Mouse (Mus musculus) thymus, adult 2 months (tissue): Measurements from ENCODE around the gene Rnf126. TPM values are rescaled to one million over a fixed set of nuclear protein-coding genes. Genes with fewer than 3 reads are reported as not detected.

Source experiments
- DNase-seq: peaks from one replicate; pipeline ENCODE4 v3.0.0; 2021
- H3K27ac ChIP-seq: fragments of 200-500 bp; 2 replicates; pipeline ENCODE4 v1.5.1; 2012; ENCODE audit warnings: low read length, control low read depth; ENCODE audit not compliant: control insufficient read depth, insufficient read depth
- H3K27me3 ChIP-seq: fragments of 200-500 bp; 2 replicates; pipeline ENCODE4 v1.6.1; 2012; ENCODE audit warnings: mild to moderate bottlenecking, low read length, moderate library complexity, mixed read lengths; ENCODE audit not compliant: control insufficient read depth, insufficient read depth
- H3K36me3 ChIP-seq: fragments of 200-500 bp; 2 replicates; pipeline ENCODE4 v1.6.1; 2012; ENCODE audit warnings: mild to moderate bottlenecking, low read length, moderate library complexity; ENCODE audit not compliant: control insufficient read depth, insufficient read depth
- H3K4me1 ChIP-seq: fragments of 200-500 bp; replicated peaks from 2 replicates; pipeline ENCODE4 v1.6.1; 2012; ENCODE audit warnings: low read length; ENCODE audit not compliant: control insufficient read depth, insufficient read depth
- H3K4me3 ChIP-seq: fragments of 200-500 bp; 2 replicates; pipeline ENCODE4 v1.5.1; 2012; ENCODE audit warnings: mild to moderate bottlenecking, low read length, control low read depth, moderate library complexity; ENCODE audit not compliant: control insufficient read depth, insufficient read depth
- CTCF ChIP-seq: fragments of 200-500 bp; IDR thresholded peaks from 2 replicates; pipeline ENCODE4 v1.5.1; 2012; ENCODE audit warnings: mild to moderate bottlenecking, control low read depth, low read length, moderate library complexity, borderline replicate concordance; ENCODE audit not compliant: control insufficient read depth, poor library complexity, insufficient read depth; ENCODE audit errors: extremely low read depth
- POLR2A ChIP-seq: fragments of 200-500 bp; IDR thresholded peaks from 2 replicates; pipeline ENCODE4 v1.6.1; 2012; ENCODE audit warnings: mild to moderate bottlenecking, low read length, control low read depth, moderate library complexity; ENCODE audit not compliant: control insufficient read depth, poor library complexity, insufficient read depth; ENCODE audit errors: extremely low read depth
- WGBS: fragments of 180-500 bp; shearing (Covaris S2); methylation state at CpG from one replicate; pipeline ENCODE4 v1.1.7; 2018; 5-methylcytosine and 5-hydroxymethylcytosine counted together
- polyA plus RNA-seq: library from polyadenylated mRNA; depleted of rRNA; stranded (reverse); fragments of >200 nt; gene quantifications from 2 replicates; pipeline ENCODE4 v1.2.3, GENCODE M21; 2012

The Rnf126 gene
- polyA plus RNA-seq, 1 experiment = 375 TPM

DNA sequence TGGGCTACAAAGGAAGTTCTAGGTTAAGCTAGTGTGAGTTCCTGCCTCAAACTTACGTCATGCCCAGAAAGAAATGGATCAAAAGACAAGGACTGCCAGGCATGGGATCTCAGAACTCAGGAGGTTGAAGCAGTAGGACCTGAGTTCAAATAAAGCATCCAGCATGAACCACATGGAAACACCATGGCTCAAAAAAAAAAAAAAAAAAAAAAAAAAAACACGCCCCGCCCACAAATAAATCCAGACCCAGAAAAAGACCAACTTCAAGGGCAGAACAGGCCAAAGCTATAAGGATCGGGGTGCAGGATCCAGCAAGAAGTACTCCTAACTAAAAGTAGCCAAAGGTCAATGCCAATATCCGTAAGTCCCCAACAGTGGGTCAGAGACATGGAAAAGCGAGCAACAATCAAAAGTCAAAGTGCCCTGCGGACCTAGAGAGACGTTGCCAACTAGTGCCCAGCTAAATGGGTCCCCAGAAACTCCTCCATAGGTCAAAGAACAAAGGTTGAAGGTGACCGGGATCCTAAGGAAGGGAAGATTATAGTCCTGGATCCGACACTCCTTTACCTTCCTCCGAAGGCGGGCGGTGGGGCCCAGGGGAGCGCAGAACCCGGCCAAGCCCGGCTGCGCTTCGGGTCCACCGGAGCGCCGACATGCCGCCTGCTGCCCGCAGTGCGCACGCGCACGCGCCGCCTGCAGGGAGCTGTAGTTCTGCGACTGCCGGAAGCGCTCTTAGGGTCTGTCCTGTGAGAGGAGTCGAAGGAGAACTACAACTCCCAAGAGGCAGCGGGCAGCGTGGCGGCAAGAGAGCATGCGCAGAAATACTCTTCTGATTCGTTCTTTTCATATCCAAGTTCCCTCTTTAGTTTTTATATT, 20.6 kb downstream of the Rnf126 start, which contains the start of gene Polrmt:
Gene Polrmt (minus strand): TSS at position 684 of the 876 bp plus-strand sequence.
- Histone ChIP-seq H3K27ac (no peak within 1 kb of the TSS), H3K4me3 (peak within 1 kb of the TSS; percentile 66), H3K27me3 (no peaks in the 10 kb centered on the region), H3K36me3 (peaks cover 12% of the 10 kb centered on the region; the same call in 1 of the 2 replicates), H3K4me1 (peaks cover 9% of the 10 kb centered on the region)
- WGBS = 2% methylated on average over 38 of the region's 38 CpGs
- peak; percentile 94 for DNase-seq
- TF ChIP-seq CTCF = peak; percentile 61; the same call in 1 of the 2 replicates
- TF ChIP-seq POLR2A = peak; percentile 79

GRCm38 (mm10) chr10:79745411-79745810, 21.3 kb downstream of the Rnf126 start:
- TF ChIP-seq POLR2A (no peak), CTCF (no peak)
- 97% methylated on average over 3 of the region's 3 CpGs for WGBS
- H3K4me3 ChIP-seq = no peak overlapping the region
- H3K27ac ChIP-seq = no peak overlapping the region
- H3K36me3 ChIP-seq = peaks cover 17% of the 10 kb centered on the region; the same call in 1 of the 2 replicates
- DNase-seq = no peak
- H3K27me3 ChIP-seq = no peaks in the 10 kb centered on the region
- peaks cover 9% of the 10 kb centered on the region for H3K4me1 ChIP-seq

GRCm38 (mm10) chr10:79743650-79744365, 22.9 kb downstream of the Rnf126 start:
- no peak overlapping the region for H3K27ac ChIP-seq
- TF ChIP-seq POLR2A (no peak), CTCF (no peak)
- H3K4me3 ChIP-seq = no peak overlapping the region
- no peak for DNase-seq
- WGBS = 89% methylated on average over 15 of the region's 15 CpGs
- peaks cover 20% of the 10 kb centered on the region; the same call in 1 of the 2 replicates for H3K36me3 ChIP-seq
- H3K27me3 ChIP-seq = no peaks in the 10 kb centered on the region
- peaks cover 9% of the 10 kb centered on the region for H3K4me1 ChIP-seq

DNA sequence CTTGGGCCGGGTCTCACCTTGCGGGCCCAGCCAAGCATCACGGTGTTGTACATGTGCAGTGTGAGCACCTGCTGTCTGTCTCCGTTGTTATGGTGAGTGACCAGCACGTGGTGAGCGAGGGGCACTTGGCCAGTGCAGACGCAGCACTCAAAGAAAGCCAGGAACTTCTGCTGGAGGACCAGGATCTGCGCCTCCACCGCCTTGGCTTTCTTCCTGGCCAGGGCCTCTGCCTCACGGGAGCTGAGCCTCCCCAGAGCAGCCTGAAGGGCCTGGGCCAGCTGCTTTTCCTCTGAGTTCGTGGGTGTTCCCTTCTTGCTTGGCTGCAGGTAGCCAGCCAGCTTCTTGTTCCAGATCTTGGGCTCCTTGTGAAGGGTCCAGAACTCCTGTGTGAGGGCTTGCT, 23.6 kb downstream of the Rnf126 start:
- Histone ChIP-seq H3K27ac (no peak overlapping the region), H3K4me1 (peaks cover 9% of the 10 kb centered on the region), H3K27me3 (no peaks in the 10 kb centered on the region), H3K36me3 (peaks cover 20% of the 10 kb centered on the region; the same call in 1 of the 2 replicates), H3K4me3 (no peak overlapping the region)
- TF ChIP-seq POLR2A = no peak
- TF ChIP-seq CTCF = no peak
- DNase-seq = no peak
- WGBS = 95% methylated on average over 11 of the region's 11 CpGs

DNA sequence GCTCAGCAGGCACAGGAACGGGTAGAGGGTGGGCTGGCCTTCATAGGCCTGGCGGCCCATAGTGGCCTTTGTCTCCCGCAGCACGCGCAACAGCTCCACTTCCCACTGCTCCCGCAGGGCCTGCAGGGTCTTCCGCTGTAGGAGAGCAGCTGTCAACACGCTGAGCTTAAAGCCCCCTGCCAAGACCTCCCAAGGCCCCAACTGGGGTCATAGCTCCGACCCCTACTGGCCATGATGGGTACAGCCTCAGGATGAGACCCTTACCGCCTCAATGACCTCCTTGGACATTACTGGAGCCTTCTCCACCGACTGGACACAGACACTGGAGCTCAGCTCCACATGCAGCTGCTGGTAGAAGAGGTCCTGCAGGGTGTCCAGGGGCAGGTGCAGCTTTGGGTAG, 25.9 kb downstream of the Rnf126 start:
- peaks cover 7% of the 10 kb centered on the region for H3K4me1 ChIP-seq
- H3K36me3 ChIP-seq = peaks cover 38% of the 10 kb centered on the region
- WGBS = 95% methylated on average over 11 of the region's 11 CpGs
- no peak for DNase-seq
- H3K27ac ChIP-seq = no peak overlapping the region
- H3K27me3 ChIP-seq = no peaks in the 10 kb centered on the region
- TF ChIP-seq CTCF (peak; percentile 40; the same call in 1 of the 2 replicates), POLR2A (no peak)
- no peak overlapping the region for H3K4me3 ChIP-seq

DNA sequence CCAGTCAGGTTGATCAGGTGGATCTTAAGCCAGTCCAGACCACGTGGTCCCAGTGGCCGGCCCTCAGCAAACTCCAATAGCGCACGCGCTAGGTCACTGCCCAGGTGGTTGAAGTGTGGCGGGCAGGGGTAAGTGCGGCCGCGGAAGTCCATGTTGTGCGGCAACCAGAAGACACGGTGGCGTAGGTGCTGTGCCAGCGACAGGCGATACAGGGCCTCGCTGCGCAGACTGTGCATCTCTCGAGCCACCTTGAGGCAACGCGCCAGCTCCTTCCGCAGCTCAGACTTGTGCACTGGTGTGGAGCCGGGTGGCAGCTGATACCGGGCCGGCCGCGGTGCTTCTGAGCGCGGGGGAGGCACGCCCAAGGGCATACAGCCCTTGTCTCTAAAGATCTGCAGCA, 27.5 kb downstream of the Rnf126 start:
- H3K27ac ChIP-seq = no peak overlapping the region
- H3K27me3 ChIP-seq = no peaks in the 10 kb centered on the region
- H3K36me3 ChIP-seq = peaks cover 42% of the 10 kb centered on the region
- TF ChIP-seq POLR2A (no peak), CTCF (no peak)
- no peak for DNase-seq
- H3K4me1 ChIP-seq = no peaks in the 10 kb centered on the region
- 97% methylated on average over 28 of the region's 28 CpGs for WGBS
- no peak overlapping the region for H3K4me3 ChIP-seq
